Comparison of ENCODE assay signal across 8 mouse cellular contexts in the genomic region with DNA sequence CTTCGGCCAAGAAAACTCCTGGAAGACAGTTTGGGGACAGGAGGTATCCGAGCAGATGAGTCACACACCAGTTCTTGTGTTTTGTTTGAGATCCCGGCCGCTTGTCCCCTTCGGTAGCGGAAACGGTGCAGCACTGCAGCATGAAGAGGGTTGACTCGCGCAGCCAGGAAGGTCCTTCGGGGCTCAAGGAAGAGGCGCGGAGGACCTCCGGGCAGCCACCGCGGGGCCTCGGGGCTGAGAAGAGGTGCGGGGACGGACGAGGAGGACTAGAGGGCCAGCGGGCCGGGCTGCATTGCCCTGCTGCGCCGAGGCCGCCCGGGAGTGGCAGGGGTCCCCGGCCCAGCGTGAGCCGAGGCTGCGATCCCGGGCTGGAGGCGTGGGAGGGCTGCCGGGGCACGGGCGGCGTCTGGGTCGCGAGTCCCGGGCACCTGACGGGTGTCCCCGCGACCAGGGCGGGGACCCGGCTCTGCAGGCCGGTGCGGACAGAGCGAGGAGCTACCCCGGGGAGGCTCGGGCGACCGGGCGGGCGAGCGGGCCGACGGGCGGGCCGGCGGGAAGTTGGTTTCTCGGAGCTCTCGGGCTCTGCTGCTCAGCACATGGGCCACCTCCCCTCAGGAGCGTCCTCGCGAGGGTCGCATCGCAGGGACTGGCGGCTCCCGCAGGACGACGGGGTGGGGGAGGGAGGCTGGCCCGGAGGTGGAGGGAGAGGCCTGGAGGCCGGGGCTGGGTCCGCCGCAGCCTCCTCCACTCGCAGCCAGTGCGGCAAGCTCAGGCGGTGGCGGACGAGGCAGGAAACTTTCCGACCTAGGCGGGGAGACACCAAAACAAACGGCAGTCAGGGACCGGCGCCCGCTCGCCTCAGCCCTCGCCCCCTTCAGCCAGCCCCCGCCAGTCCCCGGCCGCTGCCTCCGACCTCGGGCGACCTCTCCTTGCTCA. TPM values are rescaled to one million over a fixed set of nuclear protein-coding genes. Genes with fewer than 3 reads are reported as not detected.
DNase-seq lines count a peak whose midpoint lies in the region; ATAC-seq and TF ChIP-seq lines count a peak whose summit lies in the region.

No protein-coding gene starts in this region.

- TF ChIP-seq POLR2A in thymus, adult 2 months (IDR thresholded peaks at IDR 0.05; ENCODE audit: control insufficient read depth, extremely low read depth, insufficient read depth, low read length, poor library complexity) = no peak

- peak; percentile 83 for ATAC-seq in intestine, embryonic 14.5 days (replicated peaks; ENCODE audit: low FRiP score, low TSS enrichment, low read depth)
- ATAC-seq in midbrain, embryonic 16.5 days = peak; percentile 83

- WGBS in intestine, embryonic 14.5 days = under 1% methylated on average over 91 of the region's 92 CpGs
- under 1% methylated on average over 77 of the region's 92 CpGs for WGBS in midbrain, embryonic 16.5 days
- WGBS in thymus, adult 2 months = under 1% methylated on average over 92 of the region's 92 CpGs

- peaks cover 26% of the 10 kb centered on the region for H3K4me1 ChIP-seq in intestine, embryonic 14.5 days (replicated peaks; ENCODE audit: control insufficient read depth, insufficient read depth, low read length)
- H3K4me1 ChIP-seq in midbrain, embryonic 16.5 days (ENCODE audit: control insufficient read depth, insufficient read depth, low read length) = peaks cover 33% of the 10 kb centered on the region
- H3K4me1 ChIP-seq in thymus, adult 2 months (replicated peaks; ENCODE audit: control insufficient read depth, insufficient read depth, low read length) = peaks cover 17% of the 10 kb centered on the region

- H3K36me3 ChIP-seq in intestine, embryonic 14.5 days (ENCODE audit: control insufficient read depth, insufficient read depth, low read length) = no peaks in the 10 kb centered on the region
- H3K36me3 ChIP-seq in midbrain, embryonic 16.5 days (ENCODE audit: control insufficient read depth, insufficient read depth, low read length) = no peaks in the 10 kb centered on the region
- no peaks in the 10 kb centered on the region for H3K36me3 ChIP-seq in thymus, adult 2 months (ENCODE audit: control insufficient read depth, insufficient read depth, low read length)

- peak overlapping the region; percentile 62 for H3K4me2 ChIP-seq in intestine, embryonic 14.5 days (ENCODE audit: low read length)
- peak overlapping the region; percentile 83 for H3K4me2 ChIP-seq in midbrain, embryonic 16.5 days (ENCODE audit: low read length)

- peak overlapping the region; percentile 95 for H3K4me3 ChIP-seq in intestine, embryonic 14.5 days (ENCODE audit: low read depth, low read length)
- peak overlapping the region; percentile 99 for H3K4me3 ChIP-seq in midbrain, embryonic 16.5 days (ENCODE audit: low read depth, low read length)
- peak overlapping the region; percentile 73 for H3K4me3 ChIP-seq in thymus, adult 2 months (ENCODE audit: control insufficient read depth, insufficient read depth, low read length)

- DNase-seq in A20 (ENCODE audit: low read depth, low spot score) (peak; percentile 80), NIH3T3 (ENCODE audit: low read depth) (peak; percentile 48), liver (peak; percentile 69)
- peak; percentile 42 to 54 for DNase-seq in cerebellum, postnatal 36 days
- peak; percentile 64 for DNase-seq in gastrocnemius, postnatal 10 days
- peak; percentile 83 for DNase-seq in intestine, embryonic 14.5 days (ENCODE audit: low spot score)
- DNase-seq in thymus, adult 2 months = peak; percentile 63

- peak overlapping the region; percentile 65; the same call in 1 of the 2 replicates for H3K27ac ChIP-seq in intestine, embryonic 14.5 days (ENCODE audit: low read depth)
- H3K27ac ChIP-seq in midbrain, embryonic 16.5 days (ENCODE audit: low read length) = peak overlapping the region; percentile 90
- peak overlapping the region; percentile 27 for H3K27ac ChIP-seq in thymus, adult 2 months (ENCODE audit: control insufficient read depth, insufficient read depth, low read length)

- H3K9me3 ChIP-seq in intestine, embryonic 14.5 days (ENCODE audit: control insufficient read depth, low read length) = no peaks in the 10 kb centered on the region
- H3K9me3 ChIP-seq in midbrain, embryonic 16.5 days (replicated peaks; ENCODE audit: control insufficient read depth, low read length, poor library complexity, severe bottlenecking) = no peaks in the 10 kb centered on the region

- no peak for TF ChIP-seq CTCF in thymus, adult 2 months (IDR thresholded peaks at IDR 0.05; ENCODE audit: borderline replicate concordance, control insufficient read depth, extremely low read depth, insufficient read depth, low read length, poor library complexity)

- peak overlapping the region; percentile 85 for H3K9ac ChIP-seq in intestine, embryonic 14.5 days (ENCODE audit: low read length)
- H3K9ac ChIP-seq in midbrain, embryonic 16.5 days (ENCODE audit: low read depth, low read length) = peak overlapping the region; percentile 87

- no peaks in the 10 kb centered on the region for H3K27me3 ChIP-seq in intestine, embryonic 14.5 days (replicated peaks; ENCODE audit: control insufficient read depth, insufficient read depth, low read length)
- H3K27me3 ChIP-seq in midbrain, embryonic 16.5 days (ENCODE audit: control insufficient read depth, insufficient read depth, low read depth, low read length) = no peaks in the 10 kb centered on the region
- H3K27me3 ChIP-seq in thymus, adult 2 months (ENCODE audit: control insufficient read depth, insufficient read depth, low read length) = no peaks in the 10 kb centered on the region

RNA-seq across cellular contexts. Expression of a gene that starts 0.6 kb away (rescaled TPM):
- 100 to 1,000 TPM; 111 to 113 TPM for total RNA-seq in gastrocnemius, postnatal 10 days (2021)
- 46.3 and 54.4 TPM in 2 replicates for polyA plus RNA-seq in intestine, embryonic 14.5 days (2014; fragmentation: Nextera tagmentation; extraction: Ambion mirVana)
- 11.3 and 13.6 TPM in 2 replicates for polyA plus RNA-seq in midbrain, embryonic 16.5 days (2015; fragmentation: Nextera tagmentation; extraction: Ambion mirVana)
- polyA plus RNA-seq in thymus, adult 2 months (2012; rRNA removed) = 20.9 and 34.0 TPM in 2 replicates

RNA-seq across cellular contexts. Expression of a gene that starts 39.6 kb away (rescaled TPM):
- total RNA-seq in gastrocnemius, postnatal 10 days (2021) = 10 to 100 TPM; 13.9 to 19.1 TPM
- 34.4 and 35.3 TPM in 2 replicates for polyA plus RNA-seq in intestine, embryonic 14.5 days (2014; fragmentation: Nextera tagmentation; extraction: Ambion mirVana)
- 15.2 and 17.3 TPM in 2 replicates for polyA plus RNA-seq in midbrain, embryonic 16.5 days (2015; fragmentation: Nextera tagmentation; extraction: Ambion mirVana)
- polyA plus RNA-seq in thymus, adult 2 months (2012; rRNA removed) = 17.1 and 19.7 TPM in 2 replicates

Comparison
In these comparisons a context has a peak if more than half of its experiments do, and no peak if none do; other contexts are left out.
1. Peak in every context shown above with its lines: DNase-seq, ATAC-seq, H3K4me3 ChIP-seq and H3K27ac ChIP-seq.
2. H3K27ac ChIP-seq: peak in every context shown above with its lines; median percentile 90 in midbrain, embryonic 16.5 days; 65 in intestine, embryonic 14.5 days; 27 in thymus, adult 2 months.